Mouse (Mus musculus) monocyte, adult 2 months (primary cell): Measurements from ENCODE around the gene Sirpb1a.
A peak's percentile ranks its signal among the peaks of the same experiment; 100 is the strongest.
"Not testable (repeated sequence)": the region's sequence is repeated elsewhere in the genome, so short reads cannot be mapped to it uniquely, and the experiment has no call there.

ENCODE experiments used
- DNase-seq, 2 experiments: peaks; one replicate each; pipeline ENCODE4 v3.0.0; 2022; ENCODE audit warnings: low spot score in 2 of 2, low read depth in 1 of 2

Gene Sirpb1a

DNA sequence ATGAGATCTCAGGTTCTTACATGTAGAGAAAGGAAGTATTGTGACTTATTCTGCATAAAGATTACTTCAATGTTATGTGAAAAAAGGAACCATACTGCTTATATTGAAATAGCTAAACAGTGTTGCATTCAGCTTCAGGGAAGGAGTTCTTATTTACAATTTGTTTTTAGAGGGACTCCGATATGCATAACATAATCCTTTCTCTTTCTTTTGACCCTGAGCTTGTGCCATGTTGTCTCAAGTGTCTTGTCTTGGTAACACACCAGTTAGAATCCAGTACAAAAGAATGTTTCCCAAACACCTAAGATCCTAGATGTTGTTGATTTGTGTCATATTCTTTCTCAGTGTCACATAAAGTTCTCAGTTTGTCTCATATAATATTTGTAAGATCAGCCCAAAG, at the start of gene Sirpb1a:
Gene Sirpb1a, minus strand, starts transcription at position 74 of the 400 bp plus-strand sequence.
- DNase-seq = not testable (repeated sequence)

- DNase-seq = not testable (repeated sequence)
Observed at GRCm38 (mm10) chr3:15474831-15475230, 48.5 kb upstream of the Sirpb1a start.

DNA sequence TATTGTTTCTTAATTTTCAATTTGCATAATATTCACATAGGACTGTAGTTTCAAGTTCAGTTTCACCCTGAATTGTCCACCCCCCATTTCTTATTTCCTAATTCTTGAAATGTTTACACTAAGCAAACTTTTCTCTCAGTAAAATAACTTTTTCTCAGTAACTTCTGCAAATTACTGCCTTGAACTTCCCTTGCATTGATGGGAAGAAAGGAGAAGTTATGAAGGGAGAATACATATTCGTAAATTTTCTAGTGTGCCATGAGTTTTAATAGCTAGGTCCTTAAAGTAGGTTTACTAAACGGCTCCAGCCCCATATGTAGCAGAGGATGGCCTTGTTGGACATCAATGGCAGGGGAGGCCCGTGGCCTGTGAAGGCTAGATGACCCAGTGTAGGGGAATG, 43.8 kb upstream of the Sirpb1a start:
- DNase-seq = not testable (repeated sequence)

- DNase-seq = not testable (repeated sequence)
Observed at GRCm38 (mm10) chr3:15443936-15444335, 17.6 kb upstream of the Sirpb1a start.

DNA sequence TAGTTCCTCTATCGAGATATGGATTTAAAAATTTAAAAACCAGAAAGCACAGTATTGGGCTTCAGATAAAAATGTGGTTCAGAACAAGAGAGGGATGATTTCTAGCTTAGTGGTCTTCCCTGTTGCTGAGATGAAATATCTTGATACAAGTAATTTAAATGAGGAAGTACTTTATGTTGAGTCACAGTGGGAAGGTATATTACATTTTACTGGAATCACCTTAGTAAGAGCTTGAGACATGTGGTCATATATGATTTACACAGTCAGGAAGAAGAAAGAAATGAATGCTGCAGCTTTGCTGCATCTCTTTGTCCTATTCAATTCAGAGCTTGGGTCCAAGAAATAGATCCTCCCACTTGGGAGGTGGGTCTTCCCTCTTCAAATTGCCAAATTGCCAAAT, 13.5 kb upstream of the Sirpb1a start:
- DNase-seq = not testable (repeated sequence)

DNA sequence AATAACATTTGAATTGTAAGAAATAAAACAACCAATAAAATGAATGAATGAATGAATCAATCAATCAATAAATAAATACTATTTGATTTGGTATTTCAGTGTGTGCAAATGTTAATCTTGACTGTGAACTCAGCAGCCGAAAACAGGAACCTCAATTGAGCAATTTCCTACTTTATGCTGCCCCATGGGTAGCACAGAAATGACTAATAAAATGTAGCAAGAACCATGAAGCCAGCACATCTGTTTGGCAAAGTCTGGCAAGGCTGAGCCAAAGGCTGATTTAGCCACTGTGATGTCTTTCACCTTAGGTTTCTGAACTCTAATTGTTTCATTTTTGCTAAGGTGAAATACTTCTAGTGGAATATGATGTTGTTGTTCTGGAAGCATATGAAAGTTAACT, 1.6 kb upstream of the Sirpb1a start:
- peak in 1 of 2 experiments; percentile 3 for DNase-seq

- not testable (repeated sequence) for DNase-seq
Observed at GRCm38 (mm10) chr3:15355690-15356089, 70.6 kb downstream of the Sirpb1a start.

DNA sequence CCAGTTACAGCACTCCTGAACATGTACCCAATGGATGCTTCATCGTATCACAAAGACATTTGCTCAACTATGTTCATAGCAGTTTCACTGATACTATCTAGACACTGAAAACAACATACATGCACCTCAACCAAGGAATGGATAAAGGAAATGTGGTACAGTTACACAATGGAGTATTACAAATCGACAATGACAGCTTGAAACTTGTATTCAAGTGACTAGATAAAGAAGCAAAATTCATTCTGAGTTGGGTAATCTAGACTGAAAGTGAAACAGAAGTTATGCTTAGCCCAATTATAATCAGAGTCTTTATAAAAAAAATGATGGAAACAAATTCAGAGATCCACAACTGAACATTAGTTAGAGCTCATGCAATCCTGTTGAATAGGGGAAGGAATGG, 76.0 kb downstream of the Sirpb1a start:
- DNase-seq = not testable (repeated sequence)

DNA sequence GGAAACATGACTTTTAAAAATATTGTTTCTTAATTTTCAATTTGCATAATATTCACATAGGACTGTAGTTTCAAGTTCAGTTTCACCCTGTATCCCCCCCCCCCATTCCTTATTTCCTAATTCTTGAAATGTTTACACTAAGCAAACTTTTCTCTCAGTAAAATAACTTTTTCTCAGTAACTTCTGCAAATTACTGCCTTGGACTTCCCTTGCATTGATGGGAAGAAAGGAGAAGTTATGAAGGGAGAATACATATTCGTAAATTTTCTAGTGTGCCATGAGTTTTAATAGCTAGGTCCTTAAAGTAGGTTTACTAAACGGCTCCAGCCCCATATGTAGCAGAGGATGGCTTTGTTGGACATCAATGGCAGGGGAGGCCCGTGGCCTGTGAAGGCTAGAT, 80.7 kb downstream of the Sirpb1a start:
- not testable (repeated sequence) for DNase-seq

DNA sequence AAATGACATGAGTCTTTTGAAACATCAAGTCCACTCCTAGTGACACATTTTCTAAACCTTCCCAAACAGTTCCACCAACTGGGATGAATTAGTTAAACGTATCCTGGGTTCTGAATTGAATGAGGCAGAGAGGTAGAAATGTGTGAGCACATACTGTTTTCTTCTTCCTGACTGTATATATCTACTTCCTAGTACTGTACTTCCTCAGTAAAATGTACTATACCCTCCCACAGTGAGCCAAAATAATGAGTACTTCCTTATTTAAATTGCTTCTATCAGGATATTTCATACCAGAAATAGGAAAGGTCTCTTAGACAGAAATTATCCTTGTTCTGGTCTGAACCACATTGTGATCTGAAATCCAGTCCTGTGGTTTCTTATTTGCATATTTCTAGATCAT, 86.0 kb downstream of the Sirpb1a start:
- no peak for DNase-seq

DNA sequence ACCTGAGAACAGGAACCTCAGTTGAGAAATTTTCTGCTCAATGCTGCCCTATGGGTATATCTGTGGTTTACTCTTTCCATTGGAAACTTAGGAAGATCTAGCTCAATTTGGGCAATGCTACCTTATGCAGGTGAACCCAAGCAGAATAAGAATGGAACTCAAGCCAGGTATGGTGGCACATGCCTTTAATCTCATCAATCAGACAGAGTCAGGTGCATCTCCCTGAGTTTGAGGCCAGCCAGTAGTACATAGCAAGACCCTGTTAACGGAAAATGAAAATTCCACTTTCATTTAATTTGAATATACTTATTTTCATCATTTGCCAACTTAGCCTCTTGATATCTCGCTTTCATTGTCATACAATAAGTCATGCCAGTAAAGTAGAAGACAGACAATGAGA, 92.1 kb downstream of the Sirpb1a start:
- no peak for DNase-seq

- DNase-seq = no peak
Observed at GRCm38 (mm10) chr3:15332063-15332462, 94.3 kb downstream of the Sirpb1a start, which contains the start of gene Gm9733. Gene Gm9733, minus strand, starts transcription at chr3:15332302.

GRCm38 (mm10) chr3:15331545-15331944, 94.8 kb downstream of the Sirpb1a start:
- no peak for DNase-seq

DNA sequence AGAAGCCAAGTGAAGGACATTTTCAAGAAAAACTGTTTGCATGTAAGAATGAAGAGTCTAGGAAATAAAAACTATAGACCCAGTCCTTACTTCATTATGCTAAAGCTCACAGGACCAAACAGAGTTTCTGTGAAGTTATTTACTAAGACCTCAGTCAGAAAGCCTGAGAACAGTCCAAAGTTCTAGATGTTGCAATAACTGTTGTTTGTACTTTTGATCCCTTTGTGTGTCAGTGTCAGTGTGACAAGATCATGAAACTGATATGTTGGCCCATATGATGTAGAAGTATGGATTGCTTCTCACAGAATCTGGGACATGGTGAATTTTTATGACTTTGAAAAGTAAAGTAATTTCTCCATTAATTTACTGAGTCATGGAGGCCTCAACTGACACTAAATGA, 96.8 kb downstream of the Sirpb1a start:
- DNase-seq = no peak
